Mouse (Mus musculus): ENCODE results near the gene Zfp518b. TPM values are rescaled to one million over a fixed set of nuclear protein-coding genes. Genes with fewer than 3 reads are reported as not detected.

Gene Zfp518b
- polyA plus RNA-seq, 1 experiment from 2014 or later: 27.7 TPM

DNA sequence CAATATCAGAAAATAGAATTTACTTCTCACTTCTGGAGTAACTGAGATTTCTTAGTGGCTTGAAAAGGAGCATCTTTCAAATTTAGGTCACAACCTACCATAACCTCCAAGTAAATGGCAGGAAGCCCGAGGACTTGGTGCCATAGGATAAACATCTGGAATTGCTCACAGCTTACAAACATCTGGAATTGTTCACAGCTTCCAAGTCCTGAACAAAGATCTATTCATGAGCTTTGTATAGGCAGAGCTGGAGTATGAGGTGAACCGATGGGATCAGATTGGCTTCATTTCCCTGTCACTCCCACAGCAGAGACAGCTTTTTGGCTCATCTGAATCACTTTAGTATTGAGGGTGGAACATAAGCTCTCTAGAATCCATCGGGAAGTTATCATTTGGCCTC, 65.7 kb downstream of the Zfp518b start:
- H3K9ac ChIP-seq (ENCODE audit: low read depth, low read length): no peak overlapping the region

More for the DNA sequence above, 65.7 kb downstream of the Zfp518b start:
- no peak for ATAC-seq (ENCODE audit: low FRiP score, low TSS enrichment)
- 59% methylated on average over 3 of the region's 3 CpGs for WGBS
- H3K4me3 ChIP-seq (ENCODE audit: low read length): no peak overlapping the region
- no peaks in the 10 kb centered on the region for H3K36me3 ChIP-seq (ENCODE audit: control insufficient read depth, insufficient read depth, low read length)
- no peaks in the 10 kb centered on the region for H3K9me3 ChIP-seq (ENCODE audit: control insufficient read depth, low read length)
- H3K27ac ChIP-seq (ENCODE audit: low read depth, low read length): no peak overlapping the region
- no peaks in the 10 kb centered on the region for H3K27me3 ChIP-seq (ENCODE audit: control insufficient read depth, insufficient read depth, low read length)
- no peak overlapping the region for H3K4me2 ChIP-seq (replicated peaks; ENCODE audit: low read depth, low read length)
- H3K4me1 ChIP-seq (ENCODE audit: control insufficient read depth, insufficient read depth, low read length): no peaks in the 10 kb centered on the region

Other genes with a start within 250 kb of the Zfp518b start
- 0.40 and 1.6 TPM in 2 replicates for gene Slc2a9, start 181.7 kb downstream of the Zfp518b start, polyA plus RNA-seq (2014; fragmentation: Nextera tagmentation; extraction: Ambion mirVana)
- gene Wdr1, start 121.6 kb downstream of the Zfp518b start, polyA plus RNA-seq (2014; fragmentation: Nextera tagmentation; extraction: Ambion mirVana): 151 and 210 TPM in 2 replicates
- gene Clnk, start 192.0 kb upstream of the Zfp518b start, polyA plus RNA-seq (2014; fragmentation: Nextera tagmentation; extraction: Ambion mirVana): not detected in 2 replicates

Data from kidney, embryonic 14.5 days (tissue).